Mouse (Mus musculus) myocyte (in vitro differentiated cells): ENCODE results near the gene Lman1l. TPM values are rescaled to one million over a fixed set of nuclear protein-coding genes. Genes with fewer than 3 reads are reported as not detected.
A peak's percentile ranks its signal among the peaks of the same experiment; 100 is the strongest.

Experiments used
- H3K27me3 ChIP-seq: one replicate; pipeline ENCODE4 v1.6.1; 2011; ENCODE audit not compliant: control insufficient read depth, insufficient read depth, insufficient read length
- H3K36me3 ChIP-seq: one replicate; pipeline ENCODE4 v1.6.1; 2011; ENCODE audit not compliant: control insufficient read depth, insufficient read depth
- H3K4me2 ChIP-seq: one replicate; pipeline ENCODE4 v1.6.1; 2011; ENCODE audit warnings: low read depth, control low read depth
- H3K4me3 ChIP-seq: one replicate; pipeline ENCODE4 v1.5.1; 2011; ENCODE audit warnings: mild to moderate bottlenecking, control low read depth, moderate library complexity
- H3K79me2 ChIP-seq: one replicate; pipeline ENCODE4 v1.6.1; 2011; ENCODE audit not compliant: control insufficient read depth, insufficient read depth
- H3ac ChIP-seq: one replicate; pipeline ENCODE4 v1.6.1; 2011; ENCODE audit not compliant: control insufficient read depth, insufficient read length
- CEBPB ChIP-seq: IDR thresholded peaks from 2 replicates; pipeline ENCODE4 v1.6.1; 2011; ENCODE audit warnings: mild to moderate bottlenecking, moderate library complexity; ENCODE audit not compliant: poor library complexity, insufficient read depth, severe bottlenecking
- E2F4 ChIP-seq: IDR thresholded peaks from one replicate; pipeline ENCODE4 v1.6.1; 2011; ENCODE audit warnings: mild to moderate bottlenecking, control low read depth, moderate library complexity; ENCODE audit not compliant: insufficient read depth
- MAX ChIP-seq: IDR thresholded peaks from one replicate; pipeline ENCODE4 v1.6.1; 2011; ENCODE audit warnings: low read depth, mild to moderate bottlenecking, control low read depth
- MYOD1 ChIP-seq, 3 experiments: IDR thresholded peaks; one replicate each; pipeline ENCODE4 v1.6.1; 2011; ENCODE audit warnings: control low read depth in 2 of 3, low read depth in 2 of 3, mild to moderate bottlenecking in 2 of 3, moderate library complexity in 1 of 3; ENCODE audit not compliant: insufficient read length in 2 of 3, control insufficient read depth in 1 of 3
- MYOG ChIP-seq, 3 experiments: IDR thresholded peaks; one replicate each; pipeline ENCODE4 v1.6.1; 2011; ENCODE audit warnings: control low read depth in 2 of 3, low read depth in 2 of 3, mild to moderate bottlenecking in 2 of 3; ENCODE audit not compliant: insufficient read length in 2 of 3, control insufficient read depth in 1 of 3, insufficient read depth in 1 of 3
- POLR2A ChIP-seq: IDR thresholded peaks from one replicate; pipeline ENCODE4 v1.6.1; 2011; ENCODE audit warnings: low read depth, mild to moderate bottlenecking, control low read depth, moderate library complexity; ENCODE audit not compliant: insufficient read length
- POLR2AphosphoS2 ChIP-seq: IDR thresholded peaks from one replicate; pipeline ENCODE4 v1.6.1; 2011; ENCODE audit warnings: low read depth, control low read depth; ENCODE audit not compliant: insufficient read length
- REST ChIP-seq: IDR thresholded peaks from one replicate; pipeline ENCODE4 v1.6.1; 2011; ENCODE audit warnings: mild to moderate bottlenecking, control low read depth, moderate library complexity; ENCODE audit not compliant: insufficient read depth, insufficient read length
- SRF ChIP-seq: IDR thresholded peaks from one replicate; pipeline ENCODE4 v1.6.1; 2011; ENCODE audit warnings: low read depth; ENCODE audit not compliant: control insufficient read depth, insufficient read length
- TCF12 ChIP-seq: IDR thresholded peaks from one replicate; pipeline ENCODE4 v1.6.1; 2011; ENCODE audit warnings: mild to moderate bottlenecking, control low read depth; ENCODE audit not compliant: poor library complexity, insufficient read depth, severe bottlenecking
- TCF3 ChIP-seq: IDR thresholded peaks from one replicate; pipeline ENCODE4 v1.6.1; 2011; ENCODE audit warnings: low read depth, control low read depth; ENCODE audit not compliant: insufficient read length
- USF1 ChIP-seq: IDR thresholded peaks from one replicate; pipeline ENCODE4 v1.6.1; 2011; ENCODE audit warnings: low read depth, mild to moderate bottlenecking, control low read depth, moderate library complexity
- polyA plus RNA-seq: library from polyadenylated mRNA; unstranded; fragments of >200 nt; fragmentation: generic; extraction: Trizol; gene quantifications from one replicate; pipeline ENCODE4 v1.2.1, GENCODE M21; 2012; ENCODE audit warnings: missing spikeins

Lman1l gene
- polyA plus RNA-seq, 1 experiment, result 1.00 TPM

GRCm38 (mm10) chr9:57658970-57659369, 38.4 kb upstream of the Lman1l start:
- TF ChIP-seq TCF3 (no peak), USF1 (no peak), MYOG (IDR thresholded peaks at IDR 0.05; ENCODE audit: control insufficient read depth in 1 of 3, insufficient read depth in 1 of 3, insufficient read length in 2 of 3, low read depth in 2 of 3) (no peak), TCF12 (no peak), SRF (no peak)
- Histone ChIP-seq H3K79me2 (no peaks in the 10 kb centered on the region), H3K4me3 (no peak overlapping the region), H3K36me3 (no peaks in the 10 kb centered on the region), H3K4me2 (no peak overlapping the region), H3ac (no peak overlapping the region), H3K27me3 (no peaks in the 10 kb centered on the region)

GRCm38 (mm10) chr9:57657843-57658242, 37.3 kb upstream of the Lman1l start:
- H3ac ChIP-seq, result no peak overlapping the region
- TF ChIP-seq MYOD1 (IDR thresholded peaks at IDR 0.05; ENCODE audit: control insufficient read depth in 1 of 3, insufficient read length in 2 of 3, low read depth in 2 of 3) (no peak), TCF12 (no peak), CEBPB (no peak), SRF (no peak), MYOG (IDR thresholded peaks at IDR 0.05; ENCODE audit: control insufficient read depth in 1 of 3, insufficient read depth in 1 of 3, insufficient read length in 2 of 3, low read depth in 2 of 3) (no peak), E2F4 (no peak), POLR2AphosphoS2 (no peak), POLR2A (no peak), TCF3 (no peak), REST (no peak), MAX (no peak), USF1 (no peak)

DNA sequence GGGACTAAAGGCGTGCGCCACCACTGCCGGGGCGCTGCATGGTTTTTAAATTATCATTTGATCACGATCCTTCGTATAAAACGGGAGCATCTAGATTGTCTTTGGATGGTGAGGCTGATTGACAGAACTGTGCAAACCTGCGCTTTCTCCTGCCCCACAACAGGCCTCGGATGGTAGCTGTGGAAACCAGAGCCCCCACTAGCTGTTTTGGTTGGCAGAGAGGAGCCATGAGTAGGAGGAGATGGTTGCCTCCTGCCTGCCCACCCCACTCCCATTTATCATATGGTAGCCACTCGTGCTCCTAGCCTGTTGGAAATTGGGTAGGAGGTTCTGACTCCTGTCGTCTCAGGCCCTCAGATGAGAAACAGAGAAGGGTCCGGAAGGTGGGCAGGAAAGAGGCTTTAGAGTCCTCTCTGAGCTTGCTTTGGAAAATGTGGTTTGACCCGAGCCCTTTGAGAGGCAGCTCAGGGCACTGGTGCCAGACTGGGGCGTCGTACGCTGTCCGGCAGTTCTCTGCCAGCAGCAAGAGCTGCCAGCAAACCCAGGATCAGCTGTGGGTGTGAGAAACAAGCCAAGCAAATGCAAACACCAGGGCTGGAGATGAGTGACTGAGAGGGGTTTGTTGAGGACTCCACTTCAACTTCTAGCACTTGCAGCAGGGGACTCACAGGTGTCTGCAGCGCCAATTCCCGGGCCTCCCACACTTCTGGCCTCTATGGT, 36.2 kb upstream of the Lman1l start:
- no peaks in the 10 kb centered on the region for H3K36me3 ChIP-seq
- no peak overlapping the region for H3K4me3 ChIP-seq
- TF ChIP-seq CEBPB (no peak), REST (no peak), SRF (no peak), MAX (no peak), MYOG (IDR thresholded peaks at IDR 0.05; ENCODE audit: control insufficient read depth in 1 of 3, insufficient read depth in 1 of 3, insufficient read length in 2 of 3, low read depth in 2 of 3) (no peak), POLR2A (no peak), E2F4 (no peak), TCF3 (no peak), USF1 (no peak), MYOD1 (IDR thresholded peaks at IDR 0.05; ENCODE audit: control insufficient read depth in 1 of 3, insufficient read length in 2 of 3, low read depth in 2 of 3) (no peak), POLR2AphosphoS2 (no peak), TCF12 (no peak)

More at GRCm38 (mm10) chr9:57657843-57658242, 37.3 kb upstream of the Lman1l start:
- no peaks in the 10 kb centered on the region for H3K27me3 ChIP-seq
- no peaks in the 10 kb centered on the region for H3K79me2 ChIP-seq
- H3K4me3 ChIP-seq, result no peak overlapping the region
- H3K36me3 ChIP-seq, result no peaks in the 10 kb centered on the region
- H3K4me2 ChIP-seq, result no peak overlapping the region

GRCm38 (mm10) chr9:57655749-57656148, 35.2 kb upstream of the Lman1l start:
- Histone ChIP-seq H3K36me3 (no peaks in the 10 kb centered on the region), H3K4me3 (no peak overlapping the region), H3K4me2 (peak overlapping the region; percentile 87), H3K27me3 (no peaks in the 10 kb centered on the region), H3K79me2 (no peaks in the 10 kb centered on the region), H3ac (no peak overlapping the region)
- no peak for TF ChIP-seq TCF12
- no peak for TF ChIP-seq REST
- no peak for TF ChIP-seq SRF
- no peak for TF ChIP-seq MYOG (IDR thresholded peaks at IDR 0.05; ENCODE audit: control insufficient read depth in 1 of 3, insufficient read depth in 1 of 3, insufficient read length in 2 of 3, low read depth in 2 of 3)
- TF ChIP-seq E2F4, result no peak
- TF ChIP-seq POLR2AphosphoS2, result no peak
- no peak for TF ChIP-seq MYOD1 (IDR thresholded peaks at IDR 0.05; ENCODE audit: control insufficient read depth in 1 of 3, insufficient read length in 2 of 3, low read depth in 2 of 3)
- TF ChIP-seq TCF3, result no peak
- peak; percentile 97 for TF ChIP-seq USF1
- peak; percentile 47 for TF ChIP-seq POLR2A

More for the DNA sequence above, 36.2 kb upstream of the Lman1l start:
- no peak overlapping the region for H3ac ChIP-seq
- H3K4me2 ChIP-seq, result no peak overlapping the region
- no peaks in the 10 kb centered on the region for H3K27me3 ChIP-seq
- no peaks in the 10 kb centered on the region for H3K79me2 ChIP-seq
